Mouse (Mus musculus) thymus, postnatal 10 days (tissue): ENCODE data around the gene Amhr2.
A peak's percentile ranks its signal among the peaks of the same experiment; 100 is the strongest.

Experiments
- DNase-seq, 2 experiments: peaks; one replicate each; pipeline ENCODE4 v3.0.0; 2021; ENCODE audit warnings: low spot score in 2 of 2

The Amhr2 gene

DNA sequence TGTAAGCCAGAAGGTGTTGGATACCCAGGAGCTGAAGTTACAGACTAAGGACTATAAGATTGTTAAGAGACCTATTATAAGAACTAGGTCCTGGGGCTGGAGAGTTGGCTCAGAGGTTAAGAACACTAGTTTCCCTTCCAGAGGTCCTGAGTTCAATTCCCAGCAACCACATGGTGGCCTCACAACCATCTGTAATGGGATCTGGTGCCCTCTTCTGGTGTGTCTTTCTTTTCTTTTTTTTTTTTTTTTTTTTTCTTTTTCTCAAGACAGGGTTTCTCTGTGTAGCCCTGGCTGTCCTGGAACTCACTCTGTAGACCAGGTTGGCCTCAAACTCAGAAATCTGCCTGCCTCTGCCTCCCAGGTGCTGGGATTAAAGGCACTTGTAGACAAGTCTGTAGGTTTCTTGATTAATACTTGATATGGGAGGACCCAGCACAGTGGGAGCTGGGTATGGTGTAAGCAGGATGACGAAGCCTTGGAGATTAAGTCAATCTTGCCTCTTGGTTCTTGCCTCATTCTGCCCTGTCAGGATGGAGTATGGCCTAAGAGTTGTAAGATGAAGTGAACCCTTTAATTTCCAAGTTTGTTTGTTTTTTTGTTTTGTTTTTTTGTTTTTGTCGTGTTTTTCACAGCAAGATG is 21.4 kb upstream of the Amhr2 start:
- no peak for DNase-seq

GRCm38 (mm10) chr15:102424657-102425056 is 20.5 kb upstream of the Amhr2 start:
- DNase-seq = no peak

GRCm38 (mm10) chr15:102426963-102427362 is 18.2 kb upstream of the Amhr2 start:
- no peak for DNase-seq

- no peak for DNase-seq
Measured at GRCm38 (mm10) chr15:102432046-102432445, 13.1 kb upstream of the Amhr2 start.

DNA sequence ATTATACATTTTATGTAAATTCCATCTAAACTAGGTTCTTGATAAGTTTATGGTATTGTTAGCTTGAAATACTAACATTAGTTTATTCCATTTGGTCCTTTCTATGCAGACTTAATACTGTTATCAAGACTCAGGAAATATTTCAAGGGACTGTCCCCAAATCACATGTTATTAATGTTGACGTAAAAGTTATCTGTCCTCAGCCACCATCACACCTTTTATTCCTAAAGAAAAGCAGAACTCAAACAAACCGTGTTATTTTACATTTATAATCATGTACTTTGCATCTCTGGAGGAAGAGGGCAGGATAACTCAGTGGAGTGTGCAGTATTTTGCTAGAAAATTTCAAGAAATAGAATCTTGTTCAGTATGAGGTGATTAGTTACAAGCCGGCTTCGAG is 12.0 kb upstream of the Amhr2 start:
- DNase-seq = no peak

DNA sequence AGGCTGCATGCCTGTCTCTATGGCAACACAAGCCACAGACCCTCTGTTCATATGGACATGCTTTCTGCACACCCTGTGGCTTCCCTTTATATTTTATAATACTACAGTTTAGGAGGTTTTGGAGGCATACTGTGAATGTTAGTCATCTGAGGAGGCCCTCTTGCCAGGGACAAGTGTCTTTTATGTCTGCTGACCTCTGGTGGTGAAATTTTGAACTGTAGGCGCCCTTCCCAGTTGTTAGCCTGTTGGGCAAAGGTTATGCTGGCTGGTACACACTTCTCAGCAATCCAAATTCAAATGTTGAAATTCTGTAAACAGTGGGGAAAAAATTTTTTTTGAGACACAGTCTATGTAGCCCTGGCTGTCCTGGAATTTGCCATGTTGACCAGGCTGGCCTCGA is 2.7 kb upstream of the Amhr2 start:
- peak; percentile 60 to 84 for DNase-seq

DNA sequence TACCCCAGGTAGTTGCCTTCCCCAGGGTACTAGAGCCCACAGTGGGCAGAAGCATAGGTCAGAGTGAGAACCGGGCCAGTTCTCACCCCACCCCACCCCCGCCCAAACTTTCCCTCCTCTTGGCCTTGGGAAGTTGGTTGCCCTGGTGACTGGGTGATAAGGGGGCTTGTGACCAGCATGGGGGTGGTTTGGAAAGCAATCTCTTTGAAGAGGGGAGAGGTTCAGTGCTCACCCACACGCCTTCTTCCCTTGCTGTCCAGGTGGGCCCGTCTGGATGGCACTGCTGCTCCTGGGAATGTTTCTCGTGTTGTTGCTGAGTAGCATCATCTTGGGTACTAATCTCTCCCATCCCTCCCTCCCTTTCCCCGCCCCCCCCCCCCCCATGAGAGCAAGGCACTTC is 1.3 kb downstream of the Amhr2 start:
- no peak for DNase-seq

DNA sequence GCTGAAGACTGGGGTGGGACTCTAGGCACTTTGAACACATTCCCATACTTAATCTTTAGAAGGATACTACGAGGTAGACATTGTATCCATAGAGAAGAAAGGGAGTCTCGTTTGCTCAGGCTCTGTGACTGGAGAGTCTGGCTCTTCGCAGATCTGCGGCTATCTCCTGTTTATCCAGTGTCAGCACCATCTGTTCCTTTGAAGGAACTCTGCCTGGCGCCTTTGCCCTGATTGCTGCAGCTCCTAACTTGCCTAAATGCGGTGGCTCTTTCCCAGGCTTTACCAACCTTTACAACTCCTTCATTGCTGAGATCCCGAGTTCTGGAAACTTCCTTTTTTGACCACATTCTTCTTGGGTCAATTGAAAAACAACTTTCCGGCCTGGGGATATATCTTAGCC is 4.2 kb downstream of the Amhr2 start:
- DNase-seq = no peak

DNA sequence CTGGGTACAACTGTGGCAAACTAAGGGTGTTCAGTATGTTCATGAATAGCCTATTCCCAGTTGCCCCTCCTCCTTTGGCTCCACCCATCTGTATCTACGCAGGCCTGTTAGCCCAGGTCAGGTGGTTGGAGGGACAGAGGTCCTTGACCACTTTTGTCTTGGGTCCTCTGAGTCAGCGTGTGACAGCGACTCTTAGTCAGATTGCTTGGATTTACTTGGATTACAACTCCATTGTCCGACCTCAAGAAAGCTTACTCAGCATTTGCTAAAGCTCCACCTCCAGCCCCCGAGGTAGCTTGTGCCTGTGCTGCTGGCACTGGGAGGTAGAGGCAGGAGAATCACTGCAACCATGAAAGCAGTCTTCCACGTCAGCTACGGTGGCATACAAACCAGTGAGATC is 5.8 kb downstream of the Amhr2 start:
- DNase-seq = no peak

DNA sequence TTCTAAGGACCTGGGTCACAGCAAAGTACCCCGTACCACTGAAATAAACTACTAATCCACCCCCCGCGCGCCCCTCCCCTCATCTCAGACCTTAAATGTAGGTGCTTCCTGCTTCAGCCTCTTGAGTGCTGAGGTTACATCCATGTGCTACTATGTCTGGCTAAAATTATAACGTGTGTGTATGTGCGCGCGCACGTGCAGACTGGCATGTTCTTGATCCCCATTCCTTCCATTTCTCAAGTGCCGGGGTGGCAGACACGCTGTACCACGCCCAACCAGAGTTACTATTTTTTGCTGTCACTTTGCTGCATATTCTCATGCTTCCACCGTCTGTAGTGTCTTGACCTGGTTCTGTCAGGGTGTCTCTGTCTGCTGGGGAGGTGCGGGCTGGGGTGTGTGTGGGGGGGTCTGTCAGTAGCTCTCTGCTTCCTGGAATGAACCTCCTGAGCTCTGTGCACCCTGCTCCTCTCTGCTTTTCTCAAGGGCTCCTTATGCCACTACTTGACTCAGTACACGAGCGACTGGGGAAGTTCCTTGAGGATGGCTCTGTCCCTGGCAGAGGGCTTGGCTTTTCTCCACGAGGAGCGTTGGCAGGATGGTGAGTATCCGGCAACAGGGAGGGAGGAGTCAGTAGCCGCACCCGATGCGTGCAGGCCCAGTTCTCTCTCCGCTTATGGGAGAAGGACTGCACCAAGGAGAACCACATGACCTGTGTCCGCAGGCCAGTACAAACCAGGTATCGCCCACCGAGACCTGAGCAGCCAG is 6.7 kb downstream of the Amhr2 start:
- no peak for DNase-seq

DNA sequence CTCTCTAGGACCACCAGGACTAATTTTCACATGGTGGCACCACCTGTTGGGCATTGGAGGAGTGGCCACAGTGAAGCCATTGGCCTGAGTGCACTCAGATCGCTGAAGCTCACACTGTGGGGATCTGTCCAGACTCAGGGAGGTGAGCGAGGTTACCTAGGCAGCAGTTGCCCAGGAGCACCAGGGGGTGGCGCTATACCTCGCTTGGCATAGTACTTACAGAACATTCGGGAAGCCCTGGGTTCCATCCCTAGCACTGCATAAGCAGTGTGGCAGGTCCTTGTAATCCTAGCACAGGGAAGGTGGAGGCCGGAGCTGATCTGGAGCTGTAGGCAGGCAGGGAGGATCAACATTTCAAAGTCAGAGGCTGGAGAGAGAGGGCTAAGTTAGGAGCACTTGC is 10.8 kb downstream of the Amhr2 start:
- DNase-seq = peak in 1 of 2 experiments; percentile 26

GRCm38 (mm10) chr15:102458050-102458736 is 13.0 kb downstream of the Amhr2 start:
- DNase-seq = peak; percentile 42 to 47

DNA sequence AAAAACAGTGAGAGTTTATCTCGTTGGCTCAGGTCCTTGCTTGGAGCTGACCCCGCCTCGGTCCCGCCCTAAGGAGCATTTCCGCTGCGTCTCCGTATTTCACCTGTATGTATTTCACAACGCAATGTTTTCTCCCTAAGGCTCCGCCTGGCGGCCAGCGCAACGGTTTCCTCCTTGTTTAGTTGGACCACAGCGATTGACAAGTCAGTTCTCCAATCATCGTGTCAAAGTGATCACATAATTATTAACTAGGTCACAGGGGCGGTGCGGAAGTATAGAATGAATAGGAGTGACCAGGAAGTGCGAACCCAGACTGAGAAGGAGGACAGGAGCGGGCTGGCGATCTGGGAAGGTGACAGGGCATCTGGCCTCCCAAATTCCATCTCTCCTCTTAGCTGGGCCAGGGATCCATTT is 13.7 kb downstream of the Amhr2 start, which contains the start of gene Prr13:
Gene Prr13 (plus strand): TSS at position 125 of the 414 bp plus-strand sequence.
- peak; percentile 81 to 84 for DNase-seq

GRCm38 (mm10) chr15:102459381-102459780 is 14.2 kb downstream of the Amhr2 start:
- no peak for DNase-seq

- DNase-seq = no peak
Measured at GRCm38 (mm10) chr15:102459847-102460246, 14.7 kb downstream of the Amhr2 start.

DNA sequence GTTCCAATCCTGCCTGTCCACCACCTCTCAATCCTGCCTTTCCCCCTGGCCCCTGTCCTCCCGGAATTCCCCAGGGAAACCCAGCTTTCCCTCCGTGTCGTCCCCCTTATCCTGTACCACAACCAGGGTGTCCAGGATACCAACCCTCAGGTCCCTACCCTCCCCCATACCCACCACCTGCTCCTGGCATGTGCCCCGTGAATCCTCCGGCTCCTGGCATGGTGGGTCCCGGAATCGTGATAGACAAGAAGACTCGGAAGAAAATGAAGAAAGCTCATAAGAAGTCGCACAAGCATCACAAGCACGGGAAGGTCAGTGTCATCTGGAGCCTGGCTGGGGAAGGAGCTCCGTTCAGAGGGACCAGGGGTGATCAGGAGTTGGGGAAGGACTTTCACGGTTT is 15.2 kb downstream of the Amhr2 start:
- no peak for DNase-seq

DNA sequence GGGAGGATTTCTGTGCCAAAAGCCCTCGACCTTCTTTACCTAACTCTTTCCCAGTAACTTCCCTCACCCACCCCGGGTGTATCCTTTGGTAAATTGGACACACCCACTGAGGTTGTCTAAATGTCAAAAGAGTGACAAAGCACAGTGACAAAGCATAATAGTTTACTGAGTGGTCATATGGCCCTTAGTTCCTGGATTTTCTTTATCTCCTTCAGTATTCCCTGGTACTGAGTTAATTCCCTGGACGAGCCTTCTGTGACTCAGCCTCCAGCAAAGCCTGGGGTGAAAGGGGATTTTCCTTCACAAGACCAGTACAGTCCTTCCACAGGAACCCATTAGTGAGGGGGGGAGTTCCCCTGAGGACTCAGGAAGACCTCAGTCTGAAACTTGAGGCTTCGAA is 15.8 kb downstream of the Amhr2 start:
- no peak for DNase-seq

DNA sequence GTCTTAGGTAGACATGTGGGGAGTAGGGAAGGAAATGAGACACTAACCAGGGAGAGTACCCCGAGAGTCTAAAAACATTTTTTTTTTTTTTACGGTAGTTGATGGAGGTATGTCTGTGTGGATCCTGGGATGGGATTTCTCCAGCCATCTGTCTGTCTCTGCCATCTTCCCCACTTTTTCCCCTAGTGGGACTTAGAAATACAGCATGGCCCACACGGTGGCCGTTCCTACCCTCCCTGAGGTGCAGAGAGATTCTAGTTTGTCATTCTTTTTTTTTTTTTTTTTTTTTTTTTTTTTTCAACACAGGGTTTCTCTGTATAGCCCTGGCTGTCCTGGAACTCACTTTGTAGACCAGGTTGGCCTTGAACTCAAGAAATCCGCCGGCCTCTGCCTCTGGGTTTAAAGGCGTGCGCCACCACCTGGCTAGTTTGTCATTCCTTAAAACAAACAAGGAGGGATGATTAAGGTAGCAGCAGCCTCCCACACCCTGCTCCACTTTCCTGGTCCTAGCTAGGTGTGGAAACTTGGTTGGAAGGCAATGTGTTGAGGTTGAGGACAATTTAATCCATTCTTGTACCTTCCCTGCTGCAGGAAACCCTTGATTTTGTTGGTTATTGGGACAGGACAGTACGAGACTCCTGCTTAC is 16.4 kb downstream of the Amhr2 start:
- no peak for DNase-seq

DNA sequence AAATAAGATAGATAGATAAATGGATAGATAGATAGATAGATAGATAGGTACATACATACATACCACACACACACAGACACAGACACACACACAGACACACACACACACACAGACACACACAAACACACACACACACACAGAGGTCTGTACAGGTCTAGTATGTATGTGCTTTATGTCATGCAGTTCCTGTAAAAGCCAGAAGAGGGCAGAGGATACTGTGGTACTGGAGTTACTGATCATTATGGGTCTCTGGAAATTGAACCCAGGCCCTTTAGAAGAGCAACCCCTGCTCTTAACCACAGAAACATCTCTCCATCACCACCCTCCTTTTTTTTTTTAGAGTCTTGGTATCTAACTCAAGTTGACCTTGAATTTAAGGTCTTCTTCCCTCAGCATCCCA is 18.5 kb downstream of the Amhr2 start:
- peak in 1 of 2 experiments; percentile 44 for DNase-seq

DNA sequence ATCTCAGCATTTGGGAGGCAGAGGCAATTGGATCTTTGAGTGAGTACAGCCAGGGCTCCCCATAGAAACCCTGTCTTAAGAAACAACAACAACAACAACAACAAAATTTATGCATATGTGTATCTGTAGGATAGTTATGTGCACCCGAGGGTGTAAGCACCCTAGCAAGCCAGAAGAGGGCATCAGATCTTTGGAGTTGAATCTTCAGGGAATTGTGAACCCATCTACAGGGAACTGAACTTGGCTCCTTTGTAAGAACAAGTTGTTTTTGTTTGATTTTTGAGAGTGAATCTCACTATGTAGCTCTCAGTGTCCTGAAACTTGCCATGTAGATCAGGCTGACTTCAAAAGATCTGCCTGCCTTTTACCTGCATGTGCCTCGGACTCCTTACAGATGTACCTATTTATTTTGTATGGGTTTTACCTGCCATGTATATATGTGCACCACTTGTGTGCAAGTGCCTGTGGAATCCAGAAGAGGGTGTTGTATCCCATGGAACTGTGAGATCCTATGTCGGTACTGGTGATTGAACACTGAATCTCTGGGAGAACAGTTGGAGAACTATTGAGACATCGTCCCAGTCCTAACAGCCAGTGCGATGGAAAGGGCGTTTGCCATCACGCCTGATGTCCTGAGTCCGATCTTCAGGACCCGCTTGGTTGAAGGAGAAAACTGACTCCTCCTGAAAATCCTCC is 23.7 kb downstream of the Amhr2 start:
- DNase-seq = no peak

- peak; percentile 94 to 97 for DNase-seq
Measured at GRCm38 (mm10) chr15:102470183-102470604, 25.0 kb downstream of the Amhr2 start, which contains the start of gene Pcbp2. Pcbp2 (plus strand) TSS chr15:102470539.
